In the genomic region with DNA sequence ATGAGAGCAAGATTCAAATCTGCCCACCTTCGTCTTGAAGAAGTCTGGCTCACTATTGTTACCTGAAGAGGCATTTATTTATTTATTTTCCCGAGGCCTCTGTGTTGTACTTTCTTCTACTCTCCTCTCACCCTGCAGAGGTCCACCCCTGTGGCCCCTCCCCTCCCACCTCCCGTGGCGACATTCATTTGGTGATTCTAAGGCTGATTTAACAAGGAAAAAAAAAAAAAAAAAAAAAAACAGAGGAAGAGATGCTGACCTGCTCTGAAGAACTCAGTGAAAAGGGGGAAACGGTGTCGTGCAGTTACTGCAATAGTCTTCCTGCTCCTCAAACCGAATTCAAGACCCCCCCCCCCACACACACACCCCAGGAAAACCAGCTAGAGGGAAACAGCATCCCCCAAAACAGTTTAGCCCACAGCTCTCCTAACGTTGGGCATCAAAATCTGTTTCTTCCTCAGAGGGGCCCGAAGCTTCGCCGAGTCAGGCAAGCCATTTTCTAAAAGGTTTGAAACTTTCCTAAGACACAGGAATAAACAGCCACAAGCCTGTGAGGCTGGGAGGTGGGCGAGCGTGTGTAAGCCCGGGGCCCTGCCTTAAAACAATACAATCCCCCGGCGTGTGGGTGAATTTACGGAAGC, we compare ENCODE assay signal across 8 mouse cellular contexts. TPM values are rescaled to one million over a fixed set of nuclear protein-coding genes. Genes with fewer than 3 reads are reported as not detected.
DNase-seq lines count a peak whose midpoint lies in the region; ATAC-seq and TF ChIP-seq lines count a peak whose summit lies in the region.

No protein-coding gene starts in this region.

- peaks cover 6% of the 10 kb centered on the region for H3K27me3 ChIP-seq in embryonic facial prominence, embryonic 11.5 days (ENCODE audit: control insufficient read depth, insufficient read depth, low read length)
- 0 out of 2 replicates have a peak, but pooled peaks cover 5% of the 10 kb centered on the region for H3K27me3 ChIP-seq in intestine, embryonic 15.5 days (replicated peaks)
- H3K27me3 ChIP-seq in neural tube, embryonic 12.5 days (replicated peaks), result no peaks in the 10 kb centered on the region

- no peaks in the 10 kb centered on the region for H3K36me3 ChIP-seq in embryonic facial prominence, embryonic 11.5 days (replicated peaks; ENCODE audit: control insufficient read depth, insufficient read depth, low read depth, low read length)
- no peaks in the 10 kb centered on the region for H3K36me3 ChIP-seq in intestine, embryonic 15.5 days
- no peaks in the 10 kb centered on the region for H3K36me3 ChIP-seq in neural tube, embryonic 12.5 days

- H3K9me3 ChIP-seq in embryonic facial prominence, embryonic 11.5 days (replicated peaks; ENCODE audit: control insufficient read depth, low read length), result no peaks in the 10 kb centered on the region
- H3K9me3 ChIP-seq in intestine, embryonic 15.5 days, result no peaks in the 10 kb centered on the region
- H3K9me3 ChIP-seq in neural tube, embryonic 12.5 days, result no peaks in the 10 kb centered on the region

- WGBS in lung, adult 2 months, result 2% methylated on average over 17 of the region's 17 CpGs
- under 1% methylated on average over 17 of the region's 17 CpGs for WGBS in embryonic facial prominence, embryonic 11.5 days
- 1% methylated on average over 17 of the region's 17 CpGs for WGBS in intestine, embryonic 15.5 days
- under 1% methylated on average over 17 of the region's 17 CpGs for whole genome bisulfite sequencing in neural tube, embryonic 12.5 days

- peak overlapping the region; percentile 99 for H3K9ac ChIP-seq in embryonic facial prominence, embryonic 11.5 days (replicated peaks; ENCODE audit: low read length)
- peak overlapping the region; percentile 70 for H3K9ac ChIP-seq in intestine, embryonic 15.5 days
- peak overlapping the region; percentile 98 for H3K9ac ChIP-seq in neural tube, embryonic 12.5 days

- H3K4me2 ChIP-seq in embryonic facial prominence, embryonic 11.5 days (ENCODE audit: low read depth, low read length), result peak overlapping the region; percentile 97
- H3K4me2 ChIP-seq in intestine, embryonic 15.5 days (replicated peaks), result peak overlapping the region; percentile 97
- H3K4me2 ChIP-seq in neural tube, embryonic 12.5 days (replicated peaks), result peak overlapping the region; percentile 79

- no peak for ATAC-seq in embryonic facial prominence, embryonic 11.5 days (replicated peaks; ENCODE audit: insufficient number of reproducible peaks, low FRiP score, low TSS enrichment, low read depth)
- ATAC-seq in intestine, embryonic 15.5 days, result no peak
- no peak for ATAC-seq in neural tube, embryonic 12.5 days (ENCODE audit: low FRiP score, low read depth)
- no peak for ATAC-seq in frontal cortex, adult (ENCODE audit: low TSS enrichment)

- peak overlapping the region; percentile 64 for H3K4me3 ChIP-seq in lung, adult 2 months (replicated peaks; ENCODE audit: extremely low read depth, low read depth, low read length)
- peak overlapping the region; percentile 92 for H3K4me3 ChIP-seq in embryonic facial prominence, embryonic 11.5 days (ENCODE audit: low read depth, low read length)
- H3K4me3 ChIP-seq in intestine, embryonic 15.5 days (replicated peaks), result peak overlapping the region; percentile 72
- peak overlapping the region; percentile 90 for H3K4me3 ChIP-seq in neural tube, embryonic 12.5 days

- DNase-seq in lung, adult 2 months, result no peak
- no peak for DNase-seq in lung, postnatal 25 days (ENCODE audit: low spot score)
- peak; percentile 29 for DNase-seq in embryonic facial prominence, embryonic 11.5 days (ENCODE audit: low spot score)
- no peak for DNase-seq in layer of hippocampus, postnatal 10 days (ENCODE audit: low spot score in 2 of 2)
- no peak for DNase-seq in left cerebral cortex, postnatal 10 days (ENCODE audit: extremely low spot score in 1 of 2, low spot score in 2 of 2)

- no peak for TF ChIP-seq CTCF in lung, adult 2 months (IDR thresholded peaks at IDR 0.05; ENCODE audit: insufficient read depth, low read length)

- peak overlapping the region; percentile 96 for H3K27ac ChIP-seq in embryonic facial prominence, embryonic 11.5 days (replicated peaks; ENCODE audit: low read depth, low read length)
- H3K27ac ChIP-seq in intestine, embryonic 15.5 days, result peak overlapping the region; percentile 93; the same call in 1 of the 2 replicates
- H3K27ac ChIP-seq in neural tube, embryonic 12.5 days, result peak overlapping the region; percentile 79

- intact Hi-C loops in left cerebral cortex, postnatal 10 days (cut with DNase I), result loop anchor here (2.0 to 10.0 kb wide), 3 partner anchors 97 to 1999 kb away; no protein-coding TSS in a partner anchor

- H3K4me1 ChIP-seq in lung, adult 2 months (ENCODE audit: control insufficient read depth, insufficient read depth, low read length), result 0 out of 2 replicates have a peak, but pooled peaks cover 2% of the 10 kb centered on the region
- H3K4me1 ChIP-seq in embryonic facial prominence, embryonic 11.5 days (ENCODE audit: control insufficient read depth, insufficient read depth, low read length), result peaks cover 4% of the 10 kb centered on the region
- H3K4me1 ChIP-seq in intestine, embryonic 15.5 days (replicated peaks), result peaks cover 19% of the 10 kb centered on the region
- H3K4me1 ChIP-seq in neural tube, embryonic 12.5 days, result peaks cover 7% of the 10 kb centered on the region

- no peak for TF ChIP-seq POLR2A in lung, adult 2 months (IDR thresholded peaks at IDR 0.05; ENCODE audit: borderline replicate concordance, extremely low read depth, low read depth, low read length)

RNA-seq across cellular contexts. Expression of gene A830031A19Rik, which starts 0.8 kb away (rescaled TPM):
- not detected in 2 replicates for polyA plus RNA-seq in lung, adult 2 months (2012; rRNA removed)
- polyA plus RNA-seq in embryonic facial prominence, embryonic 11.5 days (2014; fragmentation: Nextera tagmentation; extraction: Ambion mirVana), result not detected in 2 replicates
- not detected in 2 replicates for polyA plus RNA-seq in intestine, embryonic 15.5 days (2015; fragmentation: Nextera tagmentation; extraction: Ambion mirVana)
- polyA plus RNA-seq in neural tube, embryonic 12.5 days (2016; fragmentation: Nextera tagmentation; extraction: Ambion mirVana), result not detected in 2 replicates
- 1 to 10 TPM in 1 of 2 experiments, not detected in 1; 1.2 TPM for total RNA-seq in layer of hippocampus, postnatal 10 days (2021)
- under 1 TPM; 0.49 to 0.94 TPM for total RNA-seq in left cerebral cortex, postnatal 10 days (2021)

RNA-seq across cellular contexts. Expression of gene Bcl11a, which starts 2.2 kb away (rescaled TPM):
- polyA plus RNA-seq in lung, adult 2 months (2012; rRNA removed), result 0.96 and 1.5 TPM in 2 replicates
- polyA plus RNA-seq in embryonic facial prominence, embryonic 11.5 days (2014; fragmentation: Nextera tagmentation; extraction: Ambion mirVana), result 66.1 and 71.9 TPM in 2 replicates
- 17.3 and 19.7 TPM in 2 replicates for polyA plus RNA-seq in intestine, embryonic 15.5 days (2015; fragmentation: Nextera tagmentation; extraction: Ambion mirVana)
- 96.6 and 101 TPM in 2 replicates for polyA plus RNA-seq in neural tube, embryonic 12.5 days (2016; fragmentation: Nextera tagmentation; extraction: Ambion mirVana)
- 100 to 1,000 TPM; 159 to 162 TPM for total RNA-seq in layer of hippocampus, postnatal 10 days (2021)
- 100 to 1,000 TPM; 142 to 145 TPM for total RNA-seq in left cerebral cortex, postnatal 10 days (2021)
